Mouse (Mus musculus): ENCODE measurements at regions not wholly inside any gene's neighbourhood (a gene's known extent, or its start where the extent isn't known, plus 50 kb on each side); places are given as distances from the start of the nearest gene placed in this dataset.
A peak's percentile ranks its signal among the peaks of the same experiment; 100 is the strongest.

GRCm38 (mm10) chr9:12692329-12692728 is 553.3 kb downstream of the Jrkl start:
- DNase-seq (ENCODE audit: low read depth, low spot score) = no peak

DNA sequence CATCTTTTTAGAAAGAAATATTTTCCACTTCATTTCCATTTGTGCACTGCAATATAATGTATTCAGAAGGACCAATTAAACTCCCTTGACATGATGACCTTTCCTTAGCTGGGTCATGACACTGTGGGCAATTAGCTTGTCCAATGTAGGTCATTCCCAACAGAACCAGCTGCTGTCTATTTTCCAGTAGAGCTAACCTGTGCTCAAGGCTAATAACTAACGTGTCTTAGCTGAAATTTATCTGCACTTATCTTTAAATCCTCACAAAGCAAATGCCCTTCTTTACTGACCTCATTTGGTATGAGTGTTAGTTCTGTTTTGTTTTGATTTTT is 554.7 kb downstream of the Jrkl start:
- peak; percentile 11 for DNase-seq (ENCODE audit: low read depth, low spot score)

DNA sequence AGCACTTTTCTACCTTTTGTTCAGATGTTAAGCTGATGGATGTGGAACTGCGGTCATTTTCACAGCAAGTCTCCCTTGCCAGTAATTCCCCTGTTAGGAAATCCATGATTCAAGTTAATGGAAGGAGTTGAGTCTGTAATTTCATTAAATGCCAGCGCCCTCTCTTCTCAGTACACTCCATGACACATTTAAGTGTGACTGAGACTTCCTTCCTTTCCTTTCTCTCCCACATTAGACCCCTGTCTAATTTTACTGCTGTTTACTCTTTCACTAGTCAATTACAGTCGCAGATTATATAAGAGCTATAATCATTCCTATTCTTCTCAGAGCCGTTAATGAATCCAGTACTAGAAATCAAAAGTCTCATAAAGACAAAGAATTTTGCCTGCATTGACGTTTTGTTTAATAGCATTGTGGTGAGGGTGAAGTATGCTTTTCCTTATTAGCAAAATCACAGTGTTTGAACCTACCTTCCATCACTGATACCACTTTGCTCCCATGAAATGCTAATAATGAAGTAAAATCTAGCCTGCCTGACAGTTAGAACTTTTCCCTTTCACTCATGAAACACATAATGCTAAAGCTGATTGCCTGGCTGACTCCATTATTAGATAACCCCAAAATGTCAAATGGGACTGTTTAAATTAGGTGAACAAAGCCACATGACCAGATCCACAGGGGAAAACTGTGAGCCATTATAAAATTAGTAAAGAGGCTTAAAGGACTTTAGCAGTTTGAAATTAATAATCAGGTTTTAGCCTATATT is 555.3 kb downstream of the Jrkl start:
- DNase-seq (ENCODE audit: low read depth, low spot score) = peak; percentile 14

Data from brain, adult 2 months (tissue).